Mouse (Mus musculus) ES-E14 (cell line): ENCODE measurements at regions not wholly inside any gene's neighbourhood (a gene's known extent, or its start where the extent isn't known, plus 50 kb on each side); places are given as distances from the start of the nearest gene placed in this dataset.

Source experiments
- DNase-seq: peaks from one replicate; pipeline ENCODE4 v3.0.0-alpha.2; 2013; ENCODE audit warnings: low read depth, low spot score
- H3K27ac ChIP-seq: 2 replicates; pipeline ENCODE4 v1.5.1; 2012; ENCODE audit warnings: low read depth, mild to moderate bottlenecking, low read length, moderate library complexity, mixed read lengths; ENCODE audit not compliant: poor library complexity, insufficient read depth, severe bottlenecking
- H3K36me3 ChIP-seq: 2 replicates; pipeline ENCODE4 v1.6.1; 2012; ENCODE audit warnings: mild to moderate bottlenecking, low read length, moderate library complexity, mixed read lengths; ENCODE audit not compliant: control insufficient read depth, poor library complexity, insufficient read depth, severe bottlenecking
- H3K4me1 ChIP-seq, 2 experiments: fragments of 150-350 bp in 1 of 2; sonication (generic) in 1 of 2; 2 replicates each; pipeline ENCODE4 v1.6.1; 2012; ENCODE audit warnings: low read length in 2 of 2, mild to moderate bottlenecking in 1 of 2, mixed read lengths in 1 of 2; ENCODE audit not compliant: control insufficient read depth in 2 of 2, insufficient read depth in 2 of 2, poor library complexity in 1 of 2
- H3K4me3 ChIP-seq, 2 experiments: fragments of 150-350 bp in 1 of 2; sonication (generic) in 1 of 2; 2 replicates each; pipeline ENCODE4 v1.5.1; 2012; ENCODE audit warnings: low read length in 2 of 2, low read depth in 1 of 2, mild to moderate bottlenecking in 1 of 2, mixed read lengths in 1 of 2; ENCODE audit not compliant: insufficient read depth in 1 of 2, poor library complexity in 1 of 2, severe bottlenecking in 1 of 2
- H3K9ac ChIP-seq: 2 replicates; pipeline ENCODE4 v1.6.1; 2012; ENCODE audit warnings: low read depth, mild to moderate bottlenecking, low read length, mixed read lengths; ENCODE audit not compliant: poor library complexity, insufficient read depth, severe bottlenecking
- H3K9me3 ChIP-seq: fragments of 150-350 bp; sonication (generic); 2 replicates; pipeline ENCODE4 v1.6.1; 2012; ENCODE audit warnings: low read depth, mild to moderate bottlenecking, low read length; ENCODE audit not compliant: control insufficient read depth, insufficient read depth
- CHD2 ChIP-seq: IDR thresholded peaks from 2 replicates; pipeline ENCODE4 v1.6.1; 2014; ENCODE audit warnings: mild to moderate bottlenecking, low read depth, low read length, inconsistent platforms
- HCFC1 ChIP-seq: IDR thresholded peaks from 2 replicates; pipeline ENCODE4 v1.6.1; 2012; ENCODE audit warnings: low read length, inconsistent platforms, borderline replicate concordance; ENCODE audit not compliant: insufficient read depth
- MAFK ChIP-seq: IDR thresholded peaks from 2 replicates; pipeline ENCODE4 v1.6.1; 2014; ENCODE audit warnings: mild to moderate bottlenecking, low read depth, low read length, inconsistent platforms; ENCODE audit not compliant: insufficient read depth
- ZC3H11A ChIP-seq: IDR thresholded peaks from 2 replicates; pipeline ENCODE4 v1.6.1; 2012; ENCODE audit warnings: low read depth, mild to moderate bottlenecking, inconsistent platforms, low read length, borderline replicate concordance
- ZNF384 ChIP-seq: IDR thresholded peaks from 2 replicates; pipeline ENCODE4 v1.6.1; 2012; ENCODE audit warnings: low read depth, low read length, inconsistent platforms
- in situ Hi-C, 2 experiments: fragments of 600-800 bp; cut with MboI; formaldehyde crosslinking; loops; one replicate each; pipeline ENCODE4 v1.15.1; 2025; ENCODE audit warnings: low sequenced_read_pairs in 2 of 2, inconsistent platforms in 1 of 2; ENCODE audit not compliant: unreplicated experiment in 2 of 2

DNA sequence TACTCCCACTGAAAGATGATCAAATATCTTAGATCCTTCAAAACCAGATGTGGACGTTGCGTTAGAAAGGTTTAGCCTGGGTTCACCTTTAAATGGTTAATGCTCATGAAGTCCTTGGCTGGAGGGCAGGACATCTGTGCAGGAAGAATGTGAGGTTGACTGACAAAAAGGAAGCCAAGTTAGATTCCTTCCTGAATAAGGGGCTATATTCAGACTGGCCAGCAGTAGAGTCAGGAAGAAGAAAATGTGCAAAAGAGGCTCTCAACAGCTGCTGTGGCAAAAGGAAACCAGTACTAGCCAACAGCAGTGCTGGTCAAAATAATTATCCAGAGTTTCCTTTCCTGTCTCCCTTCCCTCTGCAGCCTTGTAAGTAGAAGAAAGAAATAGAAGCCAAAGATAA, 582.0 kb upstream of the Marcks start:
- no peaks in the 10 kb centered on the region for H3K9me3 ChIP-seq
- H3K27ac ChIP-seq = no peak overlapping the region
- H3K9ac ChIP-seq = no peak overlapping the region
- H3K4me3 ChIP-seq = no peak overlapping the region
- in situ Hi-C loops = no loop called here
- no peak for DNase-seq
- H3K4me1 ChIP-seq = no peaks in the 10 kb centered on the region
- no peaks in the 10 kb centered on the region for H3K36me3 ChIP-seq
- TF ChIP-seq HCFC1 (no peak), ZC3H11A (no peak), CHD2 (no peak), ZNF384 (no peak), MAFK (no peak)

DNA sequence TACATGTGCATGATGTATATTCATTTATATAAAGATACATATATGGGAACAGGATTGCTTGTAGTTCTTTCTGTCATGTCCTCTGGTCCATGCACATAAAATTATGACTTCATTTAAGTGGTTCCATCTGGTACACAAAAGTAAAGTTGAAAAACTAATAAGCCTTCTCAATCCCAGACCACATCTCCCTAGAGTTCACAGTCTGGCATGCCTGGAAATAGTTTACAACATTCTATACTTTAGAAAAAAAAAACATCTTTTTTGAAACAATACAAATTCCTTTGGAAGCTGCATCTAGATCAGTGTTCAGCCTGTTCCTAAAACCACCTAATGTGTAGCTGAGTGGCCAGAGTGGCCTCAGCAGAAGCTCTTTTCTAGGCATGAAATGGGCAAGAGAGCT, 578.2 kb upstream of the Marcks start:
- Histone ChIP-seq H3K36me3 (no peaks in the 10 kb centered on the region), H3K4me1 (no peaks in the 10 kb centered on the region), H3K27ac (no peak overlapping the region), H3K4me3 (no peak overlapping the region), H3K9ac (no peak overlapping the region), H3K9me3 (no peaks in the 10 kb centered on the region)
- TF ChIP-seq MAFK (no peak), HCFC1 (no peak), CHD2 (no peak), ZNF384 (no peak), ZC3H11A (no peak)
- in situ Hi-C loops = no loop called here
- no peak for DNase-seq

DNA sequence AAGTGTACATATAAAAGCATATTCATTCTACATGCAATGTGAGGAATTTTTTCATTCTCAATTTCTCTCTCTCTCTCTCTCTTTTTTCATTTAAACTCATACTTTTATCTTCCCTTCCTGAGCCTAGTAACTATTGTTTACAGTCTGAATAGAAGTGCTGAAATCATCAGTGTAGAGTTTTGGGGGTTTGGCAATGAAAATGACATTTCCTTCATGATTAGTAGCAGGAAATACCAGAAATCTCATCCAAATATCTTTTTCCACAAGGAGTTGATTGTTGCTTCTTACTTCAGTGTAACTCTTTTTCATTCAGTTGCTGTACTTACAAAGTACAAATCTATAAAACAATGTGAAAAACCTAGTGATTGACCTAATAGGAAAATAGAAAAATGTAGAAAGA, 572.7 kb upstream of the Marcks start:
- no peaks in the 10 kb centered on the region for H3K36me3 ChIP-seq
- H3K4me3 ChIP-seq = no peak overlapping the region
- H3K9me3 ChIP-seq = no peaks in the 10 kb centered on the region
- DNase-seq = no peak
- H3K4me1 ChIP-seq = no peaks in the 10 kb centered on the region
- H3K27ac ChIP-seq = no peak overlapping the region
- no peak for TF ChIP-seq HCFC1
- TF ChIP-seq ZNF384 = no peak
- TF ChIP-seq MAFK = no peak
- TF ChIP-seq CHD2 = no peak
- TF ChIP-seq ZC3H11A = no peak
- in situ Hi-C loops = no loop called here
- H3K9ac ChIP-seq = no peak overlapping the region

DNA sequence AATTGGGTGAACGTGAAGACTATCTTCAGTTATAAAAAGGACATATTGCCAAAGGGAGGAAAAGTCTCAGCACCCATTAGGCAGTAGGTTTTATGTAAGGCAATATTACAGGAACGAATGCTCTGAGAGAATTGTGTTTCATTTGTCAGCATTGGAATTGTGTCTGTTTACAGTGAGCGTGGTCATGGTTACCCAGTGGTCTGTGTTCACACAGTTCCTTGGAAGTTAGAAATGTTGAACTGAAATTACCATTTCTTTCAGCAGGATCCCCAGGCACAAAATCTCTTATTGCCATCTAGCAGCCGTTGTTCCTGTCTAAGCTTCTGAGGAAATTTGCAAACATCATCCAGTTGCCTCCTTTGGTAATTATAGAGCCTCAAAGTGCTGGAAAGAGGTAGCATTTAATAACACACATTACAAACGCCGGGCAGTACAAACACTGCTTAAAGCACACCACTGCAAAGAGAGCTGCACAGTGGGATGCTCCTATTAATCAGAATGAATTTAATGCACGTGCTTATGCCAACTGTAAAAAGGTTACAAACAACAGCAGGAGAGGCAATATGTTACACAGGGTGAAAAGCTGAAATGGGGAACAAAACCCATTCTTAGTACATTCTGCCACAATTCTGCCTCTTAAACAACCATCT, 555.4 kb upstream of the Marcks start:
- no peaks in the 10 kb centered on the region for H3K9me3 ChIP-seq
- no peak for TF ChIP-seq MAFK
- no peak for TF ChIP-seq ZNF384
- no peak for TF ChIP-seq ZC3H11A
- TF ChIP-seq CHD2 = no peak
- no peak for TF ChIP-seq HCFC1
- in situ Hi-C loops = no loop called here

DNA sequence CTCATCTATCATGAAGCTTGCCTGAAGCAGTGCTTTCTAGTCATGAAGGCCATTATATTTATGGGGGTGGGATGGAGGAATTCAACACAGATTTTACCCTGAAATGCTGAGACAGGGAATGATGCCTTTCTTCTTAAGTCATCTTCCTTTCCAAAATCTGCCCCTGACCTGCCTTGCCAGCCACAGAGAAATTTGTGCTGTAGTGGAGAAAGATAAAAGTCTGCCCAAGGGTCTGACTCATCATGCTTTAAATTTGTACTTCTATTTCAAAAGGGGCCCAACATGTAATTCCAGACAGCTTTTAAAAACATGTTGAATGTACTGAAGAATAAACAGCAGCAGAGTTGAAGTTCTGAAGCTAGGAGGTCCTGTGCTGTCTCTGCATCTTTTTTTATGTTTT, 554.1 kb upstream of the Marcks start:
- Histone ChIP-seq H3K36me3 (no peaks in the 10 kb centered on the region), H3K9me3 (no peaks in the 10 kb centered on the region), H3K27ac (no peak overlapping the region), H3K4me3 (no peak overlapping the region), H3K9ac (no peak overlapping the region), H3K4me1 (no peaks in the 10 kb centered on the region)
- in situ Hi-C loops = no loop called here
- TF ChIP-seq ZNF384 = no peak
- TF ChIP-seq CHD2 = no peak
- DNase-seq = no peak

More for the DNA sequence above, 555.4 kb upstream of the Marcks start:
- DNase-seq = no peak
- Histone ChIP-seq H3K36me3 (no peaks in the 10 kb centered on the region), H3K4me3 (no peak overlapping the region), H3K27ac (no peak overlapping the region), H3K4me1 (no peaks in the 10 kb centered on the region), H3K9ac (no peak overlapping the region)
